Mouse (Mus musculus) myocyte (in vitro differentiated cells): ENCODE data around the gene Clcn3.

Source experiments
- CEBPB ChIP-seq: IDR thresholded peaks from 2 replicates; pipeline ENCODE4 v1.6.1; 2011; ENCODE audit warnings: mild to moderate bottlenecking, moderate library complexity; ENCODE audit not compliant: poor library complexity, insufficient read depth, severe bottlenecking
- E2F4 ChIP-seq: IDR thresholded peaks from one replicate; pipeline ENCODE4 v1.6.1; 2011; ENCODE audit warnings: mild to moderate bottlenecking, control low read depth, moderate library complexity; ENCODE audit not compliant: insufficient read depth
- MYOD1 ChIP-seq, 3 experiments: IDR thresholded peaks; one replicate each; pipeline ENCODE4 v1.6.1; 2011; ENCODE audit warnings: control low read depth in 2 of 3, low read depth in 2 of 3, mild to moderate bottlenecking in 2 of 3, moderate library complexity in 1 of 3; ENCODE audit not compliant: insufficient read length in 2 of 3, control insufficient read depth in 1 of 3
- MYOG ChIP-seq, 3 experiments: IDR thresholded peaks; one replicate each; pipeline ENCODE4 v1.6.1; 2011; ENCODE audit warnings: control low read depth in 2 of 3, low read depth in 2 of 3, mild to moderate bottlenecking in 2 of 3; ENCODE audit not compliant: insufficient read length in 2 of 3, control insufficient read depth in 1 of 3, insufficient read depth in 1 of 3
- POLR2A ChIP-seq: IDR thresholded peaks from one replicate; pipeline ENCODE4 v1.6.1; 2011; ENCODE audit warnings: low read depth, mild to moderate bottlenecking, control low read depth, moderate library complexity; ENCODE audit not compliant: insufficient read length

DNA sequence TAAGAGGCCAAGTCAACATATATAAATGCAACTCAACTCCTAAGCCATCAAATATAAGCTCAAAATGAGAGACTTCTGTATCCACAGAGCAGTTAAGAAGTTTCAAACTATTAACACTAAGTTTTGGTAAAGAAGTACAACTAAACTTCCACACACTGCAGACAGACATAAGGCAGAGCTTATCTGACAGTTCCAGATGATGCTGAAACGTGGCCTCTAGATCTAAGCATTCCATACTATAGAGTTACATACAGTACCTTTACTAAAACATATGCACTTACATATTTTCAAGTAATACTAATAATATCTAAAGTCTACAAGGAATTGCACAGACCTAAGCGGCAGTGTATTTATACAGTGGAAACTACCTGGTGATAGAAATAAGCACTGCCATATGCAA is 8.3 kb downstream of the Clcn3 start:
- no peak for TF ChIP-seq POLR2A
- no peak for TF ChIP-seq E2F4
- TF ChIP-seq MYOD1 (IDR thresholded peaks at IDR 0.05; ENCODE audit: control insufficient read depth in 1 of 3, insufficient read length in 2 of 3, low read depth in 2 of 3): no peak
- TF ChIP-seq CEBPB: no peak
- no peak for TF ChIP-seq MYOG (IDR thresholded peaks at IDR 0.05; ENCODE audit: control insufficient read depth in 1 of 3, insufficient read depth in 1 of 3, insufficient read length in 2 of 3, low read depth in 2 of 3)
